Comparison of ENCODE assay signal across 8 mouse cellular contexts in the genomic region with DNA sequence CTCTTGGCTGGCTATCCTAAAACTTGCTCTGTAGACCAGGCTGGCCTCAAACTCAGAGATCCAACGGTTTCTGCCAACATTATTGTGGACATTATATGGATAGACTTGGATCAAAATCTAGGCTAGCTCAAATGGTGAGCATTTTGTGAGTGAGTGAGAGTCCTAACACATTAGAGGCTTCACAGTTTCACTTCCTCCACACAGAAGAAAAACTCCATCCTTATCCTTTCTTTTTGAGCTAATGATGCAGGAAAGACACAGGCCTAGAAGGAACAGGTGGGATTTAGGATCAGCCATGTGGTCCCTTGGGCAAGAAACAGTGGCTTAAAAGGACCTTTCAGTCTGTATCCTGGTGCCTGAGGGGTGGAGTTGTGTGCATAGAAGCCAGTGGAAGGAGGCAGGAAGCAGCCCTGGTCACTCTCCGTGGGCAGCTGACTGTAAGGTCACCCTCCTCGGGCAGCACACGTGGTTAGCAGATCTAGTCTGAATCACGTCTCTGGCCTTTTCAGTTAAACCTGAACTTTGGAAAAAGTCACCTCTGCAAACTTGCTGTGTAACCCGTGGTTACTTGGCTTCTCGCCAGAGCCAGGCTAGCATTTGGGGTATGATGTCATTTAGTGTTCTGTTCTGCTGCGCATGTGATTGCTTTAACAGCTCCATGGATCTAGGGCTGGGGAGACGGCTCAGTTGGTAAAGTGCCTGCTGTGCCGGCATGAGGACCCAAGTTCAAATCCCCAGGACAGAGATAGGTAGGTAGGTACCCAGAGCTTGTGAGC.
DNase-seq lines count a peak whose midpoint lies in the region; ATAC-seq lines count a peak whose summit lies in the region.

No protein-coding gene starts in this region.

- peaks cover 2% of the 10 kb centered on the region; the same call in 1 of the 2 replicates for H3K4me1 ChIP-seq in midbrain, embryonic 16.5 days (ENCODE audit: control insufficient read depth, insufficient read depth, low read length)
- peaks cover 16% of the 10 kb centered on the region for H3K4me1 ChIP-seq in midbrain, embryonic 13.5 days (replicated peaks)
- H3K4me1 ChIP-seq in liver, embryonic 13.5 days (replicated peaks), result peaks cover 21% of the 10 kb centered on the region

- no peak overlapping the region for H3K4me3 ChIP-seq in midbrain, embryonic 16.5 days (ENCODE audit: low read depth, low read length)
- no peak overlapping the region for H3K4me3 ChIP-seq in midbrain, embryonic 13.5 days (replicated peaks)
- H3K4me3 ChIP-seq in liver, embryonic 13.5 days (replicated peaks), result no peak overlapping the region

- DNase-seq in cerebellum, adult 9-11 months, result peak; percentile 45
- peak; percentile 96 for DNase-seq in kidney, adult 11 months
- peak; percentile 9 for DNase-seq in liver, embryonic 13.5 days
- peak; percentile 17 for DNase-seq in ovary, adult 18-20 months (ENCODE audit: low spot score)
- DNase-seq in thymus, adult 18-20 months, result no peak

- peaks cover 5% of the 10 kb centered on the region; the same call in 1 of the 2 replicates for H3K36me3 ChIP-seq in midbrain, embryonic 16.5 days (ENCODE audit: control insufficient read depth, insufficient read depth, low read length)
- peaks cover 12% of the 10 kb centered on the region for H3K36me3 ChIP-seq in midbrain, embryonic 13.5 days
- no peaks in the 10 kb centered on the region for H3K36me3 ChIP-seq in liver, embryonic 13.5 days

- no peaks in the 10 kb centered on the region for H3K9me3 ChIP-seq in midbrain, embryonic 16.5 days (replicated peaks; ENCODE audit: control insufficient read depth, low read length, poor library complexity, severe bottlenecking)
- H3K9me3 ChIP-seq in midbrain, embryonic 13.5 days, result no peaks in the 10 kb centered on the region
- H3K9me3 ChIP-seq in liver, embryonic 13.5 days (replicated peaks), result no peaks in the 10 kb centered on the region

- no peak overlapping the region for H3K27ac ChIP-seq in midbrain, embryonic 16.5 days (ENCODE audit: low read length)
- no peak overlapping the region for H3K27ac ChIP-seq in midbrain, embryonic 13.5 days
- H3K27ac ChIP-seq in liver, embryonic 13.5 days, result 0 out of 2 replicates have a peak overlapping the region, but pooled peaks have one; percentile 19

- 0 out of 2 replicates have a peak, but pooled peaks have one; percentile 52 for ATAC-seq in midbrain, embryonic 16.5 days
- no peak for ATAC-seq in midbrain, embryonic 13.5 days
- peak; percentile 43 for ATAC-seq in granulocyte monocyte progenitor cell, adult 5-6 weeks (replicated peaks; ENCODE audit: poor library complexity, severe bottlenecking)
- peak; percentile 56 for ATAC-seq in liver, embryonic 13.5 days (ENCODE audit: low read depth)

- no peaks in the 10 kb centered on the region for H3K27me3 ChIP-seq in midbrain, embryonic 16.5 days (ENCODE audit: control insufficient read depth, insufficient read depth, low read depth, low read length)
- no peaks in the 10 kb centered on the region for H3K27me3 ChIP-seq in midbrain, embryonic 13.5 days
- no peaks in the 10 kb centered on the region for H3K27me3 ChIP-seq in liver, embryonic 13.5 days

- H3K9ac ChIP-seq in midbrain, embryonic 16.5 days (ENCODE audit: low read depth, low read length), result no peak overlapping the region
- H3K9ac ChIP-seq in midbrain, embryonic 13.5 days (replicated peaks), result no peak overlapping the region
- no peak overlapping the region for H3K9ac ChIP-seq in liver, embryonic 13.5 days

- 65% methylated on average over 10 of the region's 10 CpGs for WGBS in midbrain, embryonic 16.5 days
- WGBS in midbrain, embryonic 13.5 days, result 69% methylated on average over 10 of the region's 10 CpGs
- 47% methylated on average over 10 of the region's 10 CpGs for WGBS in liver, embryonic 13.5 days (ENCODE audit: insufficient replicate concordance)

- no peak overlapping the region for H3K4me2 ChIP-seq in midbrain, embryonic 16.5 days (ENCODE audit: low read length)
- H3K4me2 ChIP-seq in midbrain, embryonic 13.5 days (replicated peaks), result no peak overlapping the region
- H3K4me2 ChIP-seq in liver, embryonic 13.5 days, result no peak overlapping the region

Comparison
In these comparisons a context has a peak if more than half of its experiments do, and no peak if none do; other contexts are left out.
1. DNase-seq: peak in cerebellum, adult 9-11 months (single experiment), kidney, adult 11 months (single experiment), liver, embryonic 13.5 days (single experiment) and ovary, adult 18-20 months (single experiment); none in thymus, adult 18-20 months (0 of 2).